Mouse (Mus musculus) cerebellum, adult 9-11 months (tissue): ENCODE data around the gene Boc.

Experiments
- DNase-seq: peaks from one replicate; pipeline ENCODE4 v3.0.0; 2022

Boc gene

GRCm38 (mm10) chr16:44552036-44552435 is 6.7 kb downstream of the Boc start:
- DNase-seq = peak; percentile 85

DNA sequence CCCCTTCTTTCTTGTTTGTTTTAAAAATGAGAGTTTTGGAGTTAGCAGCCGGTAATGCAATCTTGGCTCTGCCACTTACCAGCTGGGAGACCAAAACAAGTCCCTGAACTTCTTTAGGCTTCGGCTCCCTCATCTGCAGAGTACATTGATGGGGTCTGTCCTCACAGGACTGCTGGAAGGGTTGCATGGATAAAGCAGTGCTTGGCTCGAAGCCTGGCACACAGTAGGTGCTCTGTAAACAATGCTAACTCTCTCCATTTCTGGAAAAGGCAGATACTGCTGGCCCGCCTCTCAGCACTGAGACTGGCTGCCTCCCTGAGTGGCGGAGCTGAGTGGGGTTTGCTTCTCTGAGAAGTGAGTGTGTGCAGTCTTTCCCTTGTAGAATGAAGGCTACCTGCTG is 7.2 kb downstream of the Boc start:
- DNase-seq = peak; percentile 65

DNA sequence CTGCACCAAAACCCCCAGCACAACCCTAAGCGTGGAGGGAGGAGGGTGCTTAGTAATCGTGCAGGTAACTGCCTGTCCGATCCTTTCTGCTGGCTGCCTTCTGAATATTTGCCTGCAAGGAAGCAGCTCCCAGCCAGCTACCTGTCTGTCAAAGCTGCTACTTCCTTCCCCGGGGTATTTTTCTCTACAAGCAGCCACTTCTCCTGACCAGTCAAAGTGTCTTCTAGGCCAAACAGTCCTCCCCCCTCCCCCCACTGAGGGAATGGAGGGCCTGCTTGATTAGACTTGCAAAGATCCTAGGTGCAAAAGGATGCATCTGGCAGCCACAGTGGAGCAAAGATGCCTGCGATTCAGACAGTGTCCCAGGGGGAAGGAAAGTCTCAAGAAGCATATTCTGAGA is 7.9 kb downstream of the Boc start:
- DNase-seq = peak; percentile 73

DNA sequence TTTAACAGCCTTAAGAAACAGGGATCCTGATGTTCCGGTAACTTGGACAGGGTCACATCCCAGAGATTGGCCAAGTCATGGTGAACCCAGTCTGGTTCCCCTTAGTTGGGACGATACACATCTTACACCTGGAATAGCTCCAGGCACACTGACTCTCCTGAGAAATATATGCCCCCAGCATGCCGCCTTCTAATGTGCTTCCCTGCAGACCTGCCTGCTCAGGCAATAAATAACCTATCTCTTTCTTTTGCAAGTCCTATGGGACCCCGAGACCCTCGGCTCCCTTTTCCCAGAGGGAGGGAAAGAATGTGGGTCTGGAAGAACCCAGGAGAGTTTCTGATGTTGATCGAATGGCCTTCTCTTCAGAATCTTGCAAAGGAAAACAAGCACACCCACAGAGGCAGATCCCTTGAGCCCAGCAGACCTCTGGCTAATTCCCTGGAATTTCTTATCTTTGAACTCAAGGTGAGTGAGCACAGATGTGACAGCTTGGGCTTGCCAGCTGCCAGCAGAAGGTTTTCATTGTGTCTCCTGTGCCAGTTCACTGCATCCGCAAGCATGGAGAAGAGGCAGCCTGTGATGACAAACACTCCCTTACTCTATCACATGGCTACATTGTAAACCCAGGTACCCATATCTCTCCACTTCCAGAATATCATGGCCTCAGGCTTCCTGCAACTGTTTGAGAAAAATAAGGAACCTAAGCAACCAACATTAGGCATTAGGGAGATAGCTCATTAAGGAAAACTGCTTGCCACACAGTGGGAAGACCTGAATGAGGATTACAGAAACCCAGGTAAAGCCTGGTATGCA is 8.6 kb downstream of the Boc start:
- DNase-seq = peak; percentile 55

- peak; percentile 55 for DNase-seq
Observed at GRCm38 (mm10) chr16:44549381-44549780, 9.3 kb downstream of the Boc start.

- DNase-seq = peak; percentile 41
Observed at GRCm38 (mm10) chr16:44547976-44548375, 10.7 kb downstream of the Boc start.

- DNase-seq = peak; percentile 22
Observed at GRCm38 (mm10) chr16:44546831-44547230, 11.9 kb downstream of the Boc start.

- no peak for DNase-seq
Observed at GRCm38 (mm10) chr16:44545939-44546338, 12.8 kb downstream of the Boc start.

DNA sequence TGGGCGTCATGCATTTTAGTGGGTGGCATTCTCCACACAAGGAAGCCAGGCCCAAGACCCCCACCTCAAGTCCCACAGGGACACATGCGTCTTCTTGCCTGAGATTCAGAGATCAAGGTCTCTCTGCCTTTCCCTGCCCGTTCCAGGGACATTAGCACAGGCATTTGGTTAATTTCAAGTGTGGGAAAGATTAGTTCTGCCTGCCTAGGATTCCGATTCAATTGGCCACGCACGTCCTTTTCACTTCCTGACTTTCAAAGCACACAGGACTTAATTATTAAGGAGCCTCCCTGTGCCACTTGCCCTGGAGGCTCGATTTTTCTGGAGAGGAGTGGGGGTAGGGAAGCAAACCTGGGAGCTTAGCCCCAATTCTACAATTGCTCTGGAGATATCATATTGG is 13.5 kb downstream of the Boc start:
- peak; percentile 32 for DNase-seq

- DNase-seq = peak; percentile 67
Observed at GRCm38 (mm10) chr16:44543098-44543497, 15.6 kb downstream of the Boc start.

DNA sequence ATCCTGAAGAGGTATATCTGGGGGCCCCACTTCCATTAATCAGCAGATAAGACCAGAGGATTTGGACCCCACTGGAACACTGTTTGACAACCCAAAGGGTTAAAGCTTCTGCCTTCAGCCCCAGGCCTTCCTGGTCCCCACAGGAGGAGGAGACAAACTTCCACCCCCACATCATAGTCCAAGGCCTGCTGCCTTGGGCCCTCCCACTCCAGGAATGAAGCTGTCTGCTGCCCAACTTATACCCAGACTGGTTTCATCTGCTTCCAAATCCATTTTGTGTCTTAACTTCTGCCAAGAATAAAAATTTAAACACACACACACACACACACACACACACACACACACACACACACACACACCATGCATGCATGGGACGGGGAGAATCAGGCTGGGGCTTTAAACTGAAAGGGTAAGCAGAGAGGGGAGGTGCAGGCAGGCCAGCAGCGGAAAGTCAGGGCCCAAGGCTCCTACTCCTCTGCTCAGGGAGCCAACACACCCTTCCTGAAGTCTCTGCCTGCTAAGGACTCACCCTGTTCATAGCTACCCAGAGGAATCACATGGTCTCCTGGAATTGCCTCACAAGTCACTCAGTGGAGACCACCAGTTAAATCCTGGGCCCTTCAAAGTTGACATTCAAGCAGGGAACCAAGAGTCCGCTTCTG is 16.5 kb downstream of the Boc start:
- DNase-seq = peak; percentile 39

DNA sequence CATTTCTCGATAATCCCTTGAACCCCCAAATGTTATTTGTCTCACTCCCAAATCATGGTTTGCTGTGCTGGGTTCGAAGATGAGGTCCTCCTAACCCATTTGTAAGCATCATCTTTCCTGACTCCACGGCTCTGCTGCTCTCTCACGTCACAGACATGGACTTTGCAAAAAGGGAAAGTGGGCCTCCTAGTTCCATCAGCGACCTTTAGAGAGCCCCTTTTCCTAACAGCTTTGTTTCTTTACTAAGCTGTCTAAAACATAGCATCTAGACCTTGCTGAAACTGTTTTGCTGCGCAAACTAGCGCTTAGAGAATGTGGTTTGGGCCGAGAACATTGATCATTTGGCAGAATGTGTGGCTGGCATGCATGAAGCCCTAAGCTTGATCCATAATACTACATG is 19.1 kb downstream of the Boc start:
- peak; percentile 17 for DNase-seq

- DNase-seq = peak; percentile 34
Observed at GRCm38 (mm10) chr16:44538401-44539395, 20.0 kb downstream of the Boc start.

DNA sequence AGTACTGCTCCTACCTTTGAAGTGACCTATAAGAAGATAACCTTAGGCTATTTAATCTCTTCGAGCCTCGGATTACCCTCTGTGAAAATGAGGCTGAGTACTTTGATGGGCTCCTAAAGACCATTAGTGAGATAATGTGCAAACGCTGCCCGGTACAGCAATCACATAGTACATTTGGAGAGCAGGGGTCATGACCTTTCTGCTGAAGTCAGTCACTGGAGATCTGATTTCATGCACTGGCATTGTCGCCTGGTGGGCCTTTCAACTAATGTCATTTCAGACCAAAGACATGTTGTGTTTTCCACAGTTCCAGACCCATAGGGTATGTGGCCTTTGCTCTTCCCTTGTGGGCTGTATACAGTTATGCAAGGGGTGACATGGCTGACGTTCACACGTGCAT is 24.6 kb downstream of the Boc start:
- DNase-seq = peak; percentile 16

- DNase-seq = peak; percentile 65
Observed at GRCm38 (mm10) chr16:44533522-44533921, 25.2 kb downstream of the Boc start.

GRCm38 (mm10) chr16:44532851-44533250 is 25.8 kb downstream of the Boc start:
- DNase-seq = peak; percentile 39

GRCm38 (mm10) chr16:44531239-44531797 is 27.4 kb downstream of the Boc start:
- no peak for DNase-seq

DNA sequence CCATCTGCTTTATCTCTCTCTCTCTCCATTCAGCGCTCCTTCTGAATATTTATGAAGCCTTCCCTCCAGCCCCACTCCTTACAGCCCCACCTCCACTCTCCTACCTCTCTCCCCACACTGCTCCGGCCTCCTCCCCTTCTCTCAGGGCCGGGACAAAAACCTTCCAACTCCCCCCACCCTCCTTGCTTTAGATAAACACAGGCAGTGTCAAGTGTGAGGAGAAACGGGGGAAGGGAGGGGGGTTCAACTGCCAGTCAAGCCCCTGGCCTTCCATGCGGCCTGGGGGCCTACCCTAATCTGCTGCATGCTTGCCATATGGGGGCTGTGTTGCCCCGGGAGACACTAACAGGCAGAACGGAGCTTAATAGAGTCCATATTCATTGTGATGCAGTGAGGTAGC is 27.9 kb downstream of the Boc start:
- peak; percentile 43 for DNase-seq

DNA sequence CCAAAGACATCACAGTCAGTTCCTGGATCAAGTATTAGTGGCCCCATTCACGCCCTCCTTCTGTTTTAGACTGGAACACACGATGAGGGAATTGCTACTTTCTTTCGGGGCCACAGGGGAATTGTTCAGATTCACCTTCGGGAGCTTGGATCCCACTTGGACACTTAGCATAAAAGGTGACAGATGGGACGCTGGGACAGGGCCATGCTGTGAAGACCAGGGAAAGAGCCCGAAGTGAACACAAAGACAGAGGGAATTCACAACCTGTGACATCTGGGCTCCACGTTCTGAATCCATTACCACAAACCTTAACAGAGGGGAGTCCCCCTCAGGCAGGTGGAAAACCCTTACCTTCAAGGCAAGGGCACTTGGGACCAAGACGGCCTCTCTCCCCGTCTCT is 28.5 kb downstream of the Boc start:
- DNase-seq = peak; percentile 59

DNA sequence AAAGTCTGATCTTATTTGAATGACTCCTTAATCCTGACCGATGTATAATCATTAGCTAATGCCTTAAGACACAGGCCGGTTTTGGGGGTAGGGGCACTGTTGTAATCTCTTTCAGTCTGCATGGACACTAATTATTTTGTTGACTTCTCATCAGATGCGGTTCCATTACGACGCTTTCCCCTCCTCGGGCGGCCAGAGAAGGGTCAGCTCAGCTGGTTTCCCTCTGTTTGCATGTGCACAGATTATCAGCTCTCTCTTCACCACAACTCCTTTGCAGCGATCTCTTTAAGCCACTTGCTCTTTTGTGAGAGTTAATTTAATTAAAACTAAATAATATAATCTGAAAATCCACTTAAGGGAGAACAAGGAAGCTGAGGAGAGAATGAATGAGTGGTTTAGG is 29.0 kb downstream of the Boc start:
- peak; percentile 14 for DNase-seq

DNA sequence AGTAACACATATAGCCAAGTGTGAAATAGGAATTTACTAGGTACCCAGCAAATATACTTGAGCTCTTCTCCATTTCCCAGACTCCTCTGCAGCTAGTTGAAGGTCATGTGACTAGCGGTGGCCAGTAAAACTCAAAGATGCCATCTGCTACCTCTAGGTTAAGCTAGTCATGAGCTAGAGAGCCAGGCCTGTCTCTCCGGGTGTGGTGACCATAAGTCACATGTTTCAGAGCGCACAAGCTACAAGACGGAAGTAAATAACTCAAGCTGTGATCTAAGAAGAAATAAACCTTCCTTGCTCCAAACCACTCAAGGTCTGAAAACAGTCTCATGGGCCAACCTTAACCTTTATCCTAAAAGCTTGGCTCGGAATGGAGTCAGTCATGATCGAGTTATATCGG is 29.7 kb downstream of the Boc start:
- peak; percentile 18 for DNase-seq

DNA sequence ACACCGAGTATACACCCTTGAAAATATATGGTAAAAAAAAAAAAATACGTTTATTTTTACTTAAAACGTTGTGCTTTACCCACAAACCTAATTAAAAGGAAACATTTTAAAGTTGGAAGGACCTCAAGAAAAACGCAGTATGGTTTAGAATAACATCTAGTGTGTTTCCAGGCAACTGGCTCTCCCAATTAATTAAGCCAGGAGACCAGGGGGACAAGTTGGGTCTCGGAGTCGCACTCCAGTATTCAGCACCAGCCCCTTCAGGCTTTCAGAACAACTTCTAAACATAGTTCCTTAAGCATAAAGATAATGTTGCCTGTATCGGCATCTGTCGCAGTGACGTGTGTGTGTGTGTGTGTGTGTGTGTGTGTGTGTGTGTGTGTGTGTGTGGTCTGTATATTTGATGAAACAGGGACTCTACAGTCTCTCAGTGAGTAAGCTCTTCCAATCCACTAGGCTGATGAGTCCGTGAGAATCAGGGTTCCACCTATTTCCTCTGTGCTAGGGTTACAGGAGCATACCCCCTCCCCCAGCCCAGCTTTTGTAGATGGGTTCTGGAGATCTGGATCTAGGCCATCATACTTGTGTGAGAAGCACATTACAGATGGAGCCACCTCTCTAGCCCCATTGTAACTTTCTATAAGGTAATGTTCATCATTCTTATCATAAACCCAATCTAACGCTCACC is 31.3 kb downstream of the Boc start:
- peak; percentile 30 for DNase-seq
